ENCODE assay signal across 16 mouse cellular contexts in genomic region chr2:73545556-73545955, GRCm38 (mm10). TPM values are rescaled to one million over a fixed set of nuclear protein-coding genes. Genes with fewer than 3 reads are reported as not detected.
DNase-seq lines count a peak whose midpoint lies in the region; ATAC-seq and TF ChIP-seq lines count a peak whose summit lies in the region.
"Had no signal": no experiment of that assay in that cellular context is flagged by ENCODE, and none has a peak within 500 bp of the region (broad histone marks: within the 10 kb centered on the region; RNA-seq: fewer than 3 reads in every experiment).

No protein-coding gene starts in this region.

- 84% methylated on average over 2 of the region's 2 CpGs for WGBS in forebrain, embryonic 13.5 days
- 85% methylated on average over 2 of the region's 2 CpGs for WGBS in forebrain, postnatal 0 days
- WGBS in embryonic facial prominence, embryonic 14.5 days: 45% methylated on average over 2 of the region's 2 CpGs

- no peak overlapping the region for H3ac ChIP-seq in myocyte (ENCODE audit: control insufficient read depth, insufficient read length)

- peak; percentile 36; the same call in 1 of the 2 replicates for ATAC-seq in forebrain, embryonic 13.5 days
- ATAC-seq in forebrain, postnatal 0 days: no peak
- ATAC-seq in embryonic facial prominence, embryonic 14.5 days (ENCODE audit: low read depth): no peak; the same call in 1 of the 2 replicates

- H3K9me3 ChIP-seq in forebrain, embryonic 13.5 days (replicated peaks): no peaks in the 10 kb centered on the region
- no peaks in the 10 kb centered on the region for H3K9me3 ChIP-seq in forebrain, postnatal 0 days (ENCODE audit: low read length)
- no peaks in the 10 kb centered on the region for H3K9me3 ChIP-seq in embryonic facial prominence, embryonic 14.5 days (ENCODE audit: control insufficient read depth, low read length)
- H3K9me3 ChIP-seq: hindbrain, embryonic 13.5 days had no signal

- H3K4me1 ChIP-seq in forebrain, embryonic 13.5 days: 0 out of 2 replicates have a peak, but pooled peaks cover 2% of the 10 kb centered on the region
- no peaks in the 10 kb centered on the region for H3K4me1 ChIP-seq in forebrain, postnatal 0 days (ENCODE audit: insufficient read depth)
- peaks cover 10% of the 10 kb centered on the region; the same call in 1 of the 2 replicates for H3K4me1 ChIP-seq in embryonic facial prominence, embryonic 14.5 days (ENCODE audit: control insufficient read depth, insufficient read depth, low read length)

- DNase-seq in forebrain, postnatal 0 days: no peak
- peak; percentile 35 for DNase-seq in NIH3T3 (ENCODE audit: low read depth)
- peak; percentile 62 for DNase-seq in embryonic facial prominence, embryonic 14.5 days (ENCODE audit: low spot score)
- DNase-seq in left cerebral cortex, adult 18-20 months (ENCODE audit: low spot score in 2 of 2): no peak
- DNase-seq in layer of hippocampus, postnatal 25 days (ENCODE audit: extremely low spot score in 1 of 2, low spot score in 1 of 2): no peak
- no peak for DNase-seq in right cerebral cortex, adult 2 months (ENCODE audit: low spot score in 2 of 2)
- DNase-seq: cerebellum, postnatal 36 days; heart, adult 18-20 months; kidney, adult 2 months; kidney, postnatal 25 days; lung, postnatal 14 days had no signal

- H3K9ac ChIP-seq in forebrain, embryonic 13.5 days: no peak overlapping the region
- no peak overlapping the region for H3K9ac ChIP-seq in forebrain, postnatal 0 days
- H3K9ac ChIP-seq in embryonic facial prominence, embryonic 14.5 days (ENCODE audit: low read depth, low read length): no peak overlapping the region
- H3K9ac ChIP-seq: hindbrain, embryonic 13.5 days had no signal

- no peak overlapping the region for H3K4me3 ChIP-seq in forebrain, embryonic 13.5 days
- H3K4me3 ChIP-seq in forebrain, postnatal 0 days (ENCODE audit: low read depth, low read length): no peak overlapping the region
- H3K4me3 ChIP-seq in embryonic facial prominence, embryonic 14.5 days (ENCODE audit: low read depth, low read length): no peak overlapping the region
- no peak overlapping the region for H3K4me3 ChIP-seq in myocyte
- H3K4me3 ChIP-seq: hindbrain, embryonic 13.5 days had no signal

- TF ChIP-seq CTCF in forebrain, postnatal 0 days (IDR thresholded peaks at IDR 0.05; ENCODE audit: low read depth): no peak

- no peaks in the 10 kb centered on the region for H3K79me2 ChIP-seq in myocyte (ENCODE audit: control insufficient read depth, insufficient read depth)

- no peak overlapping the region for H3K4me2 ChIP-seq in forebrain, embryonic 13.5 days
- H3K4me2 ChIP-seq in forebrain, postnatal 0 days (ENCODE audit: low read depth): no peak overlapping the region
- H3K4me2 ChIP-seq in embryonic facial prominence, embryonic 14.5 days (ENCODE audit: low read depth, low read length): no peak overlapping the region
- H3K4me2 ChIP-seq in myocyte (ENCODE audit: low read depth): no peak overlapping the region
- H3K4me2 ChIP-seq: hindbrain, embryonic 13.5 days; midbrain, embryonic 11.5 days had no signal

- H3K27ac ChIP-seq in forebrain, embryonic 13.5 days: no peak overlapping the region
- no peak overlapping the region for H3K27ac ChIP-seq in forebrain, postnatal 0 days (ENCODE audit: low read depth, low read length)
- H3K27ac ChIP-seq in embryonic facial prominence, embryonic 14.5 days (replicated peaks; ENCODE audit: low read depth, low read length): no peak overlapping the region
- H3K27ac ChIP-seq: hindbrain, embryonic 13.5 days had no signal

- TF ChIP-seq POLR2A in myocyte (IDR thresholded peaks at IDR 0.05; ENCODE audit: insufficient read length, low read depth): peak; percentile 49

- H3K36me3 ChIP-seq in forebrain, embryonic 13.5 days (ENCODE audit: poor library complexity, severe bottlenecking): no peaks in the 10 kb centered on the region
- H3K36me3 ChIP-seq in forebrain, postnatal 0 days (ENCODE audit: insufficient read depth): no peaks in the 10 kb centered on the region
- H3K36me3 ChIP-seq in embryonic facial prominence, embryonic 14.5 days (ENCODE audit: control insufficient read depth, insufficient read depth, low read length): no peaks in the 10 kb centered on the region
- H3K36me3 ChIP-seq in myocyte (ENCODE audit: control insufficient read depth, insufficient read depth): no peaks in the 10 kb centered on the region
- H3K36me3 ChIP-seq: hindbrain, embryonic 13.5 days had no signal

- peaks cover 6% of the 10 kb centered on the region for H3K27me3 ChIP-seq in forebrain, embryonic 13.5 days
- H3K27me3 ChIP-seq in forebrain, postnatal 0 days (ENCODE audit: insufficient read depth, low read length): no peaks in the 10 kb centered on the region
- H3K27me3 ChIP-seq in embryonic facial prominence, embryonic 14.5 days (replicated peaks; ENCODE audit: control insufficient read depth, insufficient read depth, low read length): no peaks in the 10 kb centered on the region
- no peaks in the 10 kb centered on the region for H3K27me3 ChIP-seq in myocyte (ENCODE audit: control insufficient read depth, insufficient read depth, insufficient read length)

TF ChIP-seq in myocyte, 11 proteins besides CTCF, POLR2A, EP300 and RAD21:
- TF ChIP-seq USF1 (IDR thresholded peaks at IDR 0.05; ENCODE audit: low read depth): no peak
- TF ChIP-seq MYOD1 (IDR thresholded peaks at IDR 0.05; ENCODE audit: control insufficient read depth in 1 of 3, insufficient read length in 2 of 3, low read depth in 2 of 3): peak in 1 of 3 experiments; percentile 32

RNA-seq across cellular contexts. Expression of gene Wipf1, which starts 16.0 kb away (rescaled TPM):
- polyA plus RNA-seq in forebrain, embryonic 13.5 days (2015; fragmentation: Nextera tagmentation; extraction: Ambion mirVana): 2.4 and 2.8 TPM in 2 replicates
- 1.8 and 2.4 TPM in 2 replicates for total RNA-seq in forebrain, postnatal 0 days (2014; rRNA removed)
- 2.0 and 2.1 TPM in 2 replicates for polyA plus RNA-seq in forebrain, postnatal 0 days (2015; fragmentation: Nextera tagmentation; extraction: Ambion mirVana)
- 21.5 and 23.5 TPM in 2 replicates for polyA plus RNA-seq in embryonic facial prominence, embryonic 14.5 days (2014; fragmentation: Nextera tagmentation; extraction: Ambion mirVana)
- 13.7 TPM for polyA plus RNA-seq in myocyte (2012; fragmentation: generic; extraction: Trizol)
- total RNA-seq in left cerebral cortex, adult 18-20 months (2021): 1 to 10 TPM; 7.9 to 9.4 TPM
- total RNA-seq in layer of hippocampus, postnatal 25 days (2021): 10 to 100 TPM in 1 of 2 experiments, 1 to 10 TPM in 1; 9.8 to 10.4 TPM

RNA-seq across cellular contexts. Expression of gene Chrna1, which starts 34.6 kb away (rescaled TPM):
- 0.11 and 0.27 TPM in 2 replicates for polyA plus RNA-seq in forebrain, embryonic 13.5 days (2015; fragmentation: Nextera tagmentation; extraction: Ambion mirVana)
- total RNA-seq in forebrain, postnatal 0 days (2014; rRNA removed): 0.05 TPM in 1 of 2 replicates, not detected in the other
- polyA plus RNA-seq in forebrain, postnatal 0 days (2015; fragmentation: Nextera tagmentation; extraction: Ambion mirVana): 0.08 and 0.17 TPM in 2 replicates
- polyA plus RNA-seq in embryonic facial prominence, embryonic 14.5 days (2014; fragmentation: Nextera tagmentation; extraction: Ambion mirVana): 25.9 and 26.2 TPM in 2 replicates
- 391 TPM for polyA plus RNA-seq in myocyte (2012; fragmentation: generic; extraction: Trizol)
- total RNA-seq in left cerebral cortex, adult 18-20 months (2021): under 1 TPM; 0.07 to 0.16 TPM
- under 1 TPM; 0.35 to 0.57 TPM for total RNA-seq in layer of hippocampus, postnatal 25 days (2021)
- polyA plus RNA-seq: kidney, adult 2 months; small intestine, adult 2 months had no signal

Comparison
In these comparisons a context has a peak if more than half of its experiments do, and no peak if none do; other contexts are left out.
1. DNase-seq: peak in NIH3T3 (single experiment) and embryonic facial prominence, embryonic 14.5 days (single experiment); none in forebrain, postnatal 0 days (single experiment), left cerebral cortex, adult 18-20 months (0 of 2), layer of hippocampus, postnatal 25 days (0 of 2) and right cerebral cortex, adult 2 months (0 of 2).
2. RNA of gene Chrna1, which starts 34.6 kb away (polyA plus RNA-seq): 391 TPM in myocyte (single experiment) and 25.9 to 26.2 TPM in embryonic facial prominence, embryonic 14.5 days; 0.11 to 0.27 TPM in forebrain, embryonic 13.5 days and 0.08 to 0.17 TPM in forebrain, postnatal 0 days; every median in the first group is over 10 times any median in the second.